Mouse (Mus musculus) left cerebral cortex, postnatal 4 days (tissue): ENCODE measurements around the gene Hist1h4d. TPM values are rescaled to one million over a fixed set of nuclear protein-coding genes. Genes with fewer than 3 reads are reported as not detected.
"Not testable (repeated sequence)": the region's sequence is repeated elsewhere in the genome, so short reads cannot be mapped to it uniquely, and the experiment has no call there.

Source experiments
- DNase-seq: peaks from one replicate; pipeline ENCODE4 v3.0.0-alpha.2; 2022
- intact Hi-C: fragments of 180-260 bp; cut with DNase I; formaldehyde crosslinking; loops from one replicate; pipeline ENCODE4 v1.15.1; 2025
- total RNA-seq, 2 experiments: library from RNA; stranded (reverse); gene quantifications; 2 replicates each; pipeline ENCODE4 v1.2.3; 2021

Hist1h4d gene
- total RNA-seq, 2 experiments from 2014 or later = 177 to 192 TPM

GRCm38 (mm10) chr13:23550761-23551145 is 30.6 kb upstream of the Hist1h4d start:
- intact Hi-C loops = no loop called here

DNA sequence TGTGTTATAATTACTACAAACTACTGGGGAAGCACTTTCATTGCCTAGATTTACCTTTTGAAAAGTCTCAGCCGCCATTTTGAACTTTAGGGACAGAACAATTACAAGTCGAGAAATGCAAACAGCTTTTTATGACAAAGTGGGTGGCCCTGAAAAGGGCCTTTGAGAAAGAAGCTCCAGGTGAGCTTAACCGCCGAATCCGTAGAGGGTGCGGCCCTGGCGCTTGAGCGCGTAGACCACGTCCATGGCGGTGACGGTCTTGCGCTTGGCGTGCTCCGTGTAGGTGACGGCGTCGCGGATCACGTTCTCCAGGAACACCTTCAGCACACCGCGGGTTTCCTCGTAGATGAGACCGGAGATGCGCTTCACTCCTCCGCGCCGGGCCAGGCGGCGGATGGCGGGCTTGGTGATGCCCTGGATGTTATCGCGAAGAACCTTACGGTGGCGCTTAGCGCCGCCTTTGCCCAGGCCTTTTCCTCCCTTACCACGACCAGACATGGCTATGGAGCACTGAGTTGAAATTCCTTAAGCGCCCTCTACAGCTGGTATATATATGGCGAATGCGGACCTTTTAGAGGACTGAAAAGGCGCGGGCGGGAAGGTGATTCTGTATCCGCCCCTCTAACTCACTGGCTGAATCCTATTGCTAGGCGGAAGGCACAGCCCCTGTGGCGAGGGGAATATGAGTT is 30.1 kb upstream of the Hist1h4d start, which contains the start of gene Hist1h4f:
Hist1h4f (minus strand) TSS at position 503 of the 689 bp plus-strand sequence.
- intact Hi-C loops = not testable (repeated sequence)
- DNase-seq = peak; percentile 90

More at GRCm38 (mm10) chr13:23550761-23551145, 30.6 kb upstream of the Hist1h4d start:
- no peak for DNase-seq

DNA sequence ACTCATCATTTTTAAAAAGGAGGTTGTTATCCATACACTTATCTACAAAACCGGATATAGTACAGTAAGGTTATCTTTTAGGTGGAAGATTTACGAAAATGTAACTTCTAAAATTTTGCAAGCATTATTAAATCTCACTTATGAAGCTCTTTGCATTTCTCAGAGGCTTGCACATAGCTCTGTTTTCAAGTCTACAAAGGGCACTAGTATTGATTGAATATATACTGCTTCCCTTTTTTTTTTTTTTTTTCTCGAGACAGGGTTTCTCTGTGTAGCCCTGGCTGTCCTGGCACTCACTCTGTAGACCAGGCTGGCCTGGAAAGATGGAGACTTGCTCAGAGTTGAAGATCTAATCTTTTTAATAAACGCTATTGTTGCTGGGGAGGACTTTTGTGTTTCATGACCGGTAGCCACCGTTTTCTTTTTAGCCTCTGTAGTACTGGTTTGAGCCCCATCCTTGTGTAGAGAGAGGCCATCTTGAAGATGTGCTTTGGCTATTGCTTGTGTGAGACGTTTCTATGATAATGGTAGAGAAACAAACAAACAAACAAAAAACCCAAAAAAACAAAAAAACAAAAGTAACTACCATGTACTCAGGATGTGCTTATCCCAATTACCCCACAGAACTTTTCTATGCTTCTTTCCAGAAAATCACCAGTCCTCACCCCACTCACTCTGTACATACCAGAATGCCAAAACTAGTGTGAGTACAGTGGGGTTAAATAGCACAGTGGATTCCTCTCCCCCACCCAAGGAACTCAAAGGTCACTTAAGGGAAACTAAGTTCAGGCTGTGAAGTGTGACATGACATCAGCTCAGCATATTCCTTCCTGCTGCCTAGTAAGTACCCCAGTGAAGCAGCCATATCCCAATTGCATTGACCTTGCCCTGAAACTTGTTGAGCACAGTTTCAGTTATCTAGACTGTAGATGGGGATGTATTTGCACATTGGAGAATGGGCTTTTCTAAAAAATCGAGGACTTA is 29.2 kb upstream of the Hist1h4d start:
- intact Hi-C loops = no loop called here
- no peak for DNase-seq

- intact Hi-C loops = no loop called here
- no peak for DNase-seq
Measured at GRCm38 (mm10) chr13:23552962-23553361, 28.4 kb upstream of the Hist1h4d start, which contains the start of gene Hist1h1d. Gene Hist1h1d, plus strand, starts transcription at chr13:23553262.

DNA sequence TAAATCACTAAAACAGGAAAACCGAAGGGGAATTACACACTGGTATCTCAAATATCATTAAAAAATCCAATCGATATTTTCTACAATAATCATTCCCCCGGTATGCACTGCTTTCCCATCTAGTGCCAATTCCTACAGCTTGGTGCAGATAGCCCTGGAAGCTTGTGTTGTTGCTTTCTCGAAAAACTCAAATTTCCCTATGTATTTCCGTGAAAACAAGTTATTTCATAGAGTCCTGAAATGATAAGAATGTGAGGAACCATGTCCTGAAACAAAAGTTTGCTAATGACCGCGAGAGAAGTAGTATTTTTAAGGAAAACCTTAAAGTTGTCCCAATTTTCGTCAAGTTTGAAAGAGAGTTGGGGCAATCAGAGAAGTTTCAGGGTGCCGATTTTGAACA is 27.0 kb upstream of the Hist1h4d start:
- no peak for DNase-seq
- intact Hi-C loops = no loop called here

DNA sequence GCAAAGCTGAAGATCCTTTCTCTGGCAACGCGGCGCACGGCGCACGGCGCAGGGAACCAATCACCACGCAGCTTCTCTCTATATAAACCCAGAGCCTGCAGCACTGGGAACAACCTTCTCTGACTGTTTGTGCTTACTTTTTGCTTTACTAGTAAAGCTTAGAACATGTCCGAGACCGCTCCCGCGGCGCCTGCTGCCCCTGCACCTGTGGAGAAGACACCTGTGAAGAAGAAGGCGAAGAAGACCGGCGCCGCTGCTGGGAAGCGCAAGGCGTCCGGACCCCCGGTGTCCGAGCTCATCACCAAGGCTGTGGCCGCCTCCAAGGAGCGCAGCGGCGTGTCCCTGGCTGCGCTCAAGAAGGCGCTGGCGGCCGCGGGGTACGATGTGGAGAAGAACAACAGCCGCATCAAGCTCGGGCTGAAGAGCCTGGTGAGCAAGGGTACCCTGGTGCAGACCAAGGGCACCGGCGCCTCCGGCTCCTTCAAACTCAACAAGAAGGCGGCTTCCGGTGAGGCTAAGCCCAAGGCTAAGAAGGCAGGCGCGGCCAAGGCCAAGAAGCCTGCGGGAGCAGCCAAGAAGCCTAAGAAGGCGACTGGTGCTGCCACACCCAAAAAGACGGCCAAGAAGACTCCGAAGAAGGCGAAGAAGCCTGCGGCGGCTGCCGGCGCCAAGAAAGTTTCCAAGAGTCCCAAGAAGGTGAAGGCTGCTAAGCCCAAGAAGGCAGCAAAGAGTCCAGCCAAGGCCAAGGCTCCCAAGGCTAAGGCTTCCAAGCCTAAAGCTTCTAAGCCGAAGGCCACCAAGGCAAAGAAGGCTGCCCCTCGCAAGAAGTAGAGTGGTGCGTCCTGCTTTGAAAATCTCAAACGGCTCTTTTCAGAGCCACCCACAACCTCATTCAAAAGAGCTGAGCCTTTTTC is 26.2 kb upstream of the Hist1h4d start:
- intact Hi-C loops = no loop called here
- peak; percentile 77 for DNase-seq

GRCm38 (mm10) chr13:23555839-23556416 is 25.5 kb upstream of the Hist1h4d start:
- intact Hi-C loops = no loop called here
- peak; percentile 66 for DNase-seq

- intact Hi-C loops = no loop called here
- DNase-seq = no peak
Measured at GRCm38 (mm10) chr13:23556906-23557305, 24.5 kb upstream of the Hist1h4d start.

DNA sequence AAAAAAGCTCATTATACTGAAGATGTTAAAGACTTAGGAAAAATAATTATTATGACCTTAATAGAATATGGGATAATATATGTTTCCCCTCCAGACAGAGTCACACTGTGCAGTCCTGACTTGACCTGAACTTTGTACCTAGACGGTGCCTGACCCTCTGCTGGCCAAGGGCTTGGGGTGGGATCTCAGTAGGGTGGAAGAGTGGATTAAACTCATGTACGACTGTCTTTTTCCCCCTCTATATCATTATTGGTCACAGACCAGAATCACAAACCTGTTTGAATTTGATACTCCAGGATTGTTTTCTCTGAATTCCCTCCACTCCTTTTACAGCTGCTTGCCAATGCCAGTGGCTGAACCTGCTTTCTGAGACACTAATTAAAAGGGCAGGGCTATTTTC is 20.7 kb upstream of the Hist1h4d start:
- not testable (repeated sequence) for DNase-seq
- intact Hi-C loops = loop anchor here (10.0 kb wide), 1 partner anchor 194 kb away; the partner anchor contains the start of genes Hist1h2ab, Hist1h3b and Hist1h4b

DNA sequence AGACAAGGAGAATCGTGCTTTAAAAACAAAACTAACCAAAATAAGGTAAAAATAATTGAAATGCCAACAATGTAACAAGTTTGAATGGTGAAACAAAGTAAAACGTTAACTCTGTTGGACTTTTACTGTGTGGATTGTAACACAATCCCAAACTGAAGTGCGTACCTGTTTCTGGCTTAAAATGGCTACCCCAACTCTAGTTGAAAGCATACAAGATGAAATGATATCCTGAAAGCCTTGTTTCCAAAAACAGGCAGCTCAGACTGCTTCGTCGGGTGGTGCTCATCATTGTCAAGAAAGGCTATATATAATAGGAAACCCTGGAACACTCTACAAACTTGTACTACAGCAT is 19.9 kb upstream of the Hist1h4d start:
- intact Hi-C loops = loop anchor here (10.0 kb wide), 1 partner anchor 193 kb away; the partner anchor contains the start of genes Hist1h2ab, Hist1h3b and Hist1h4b
- DNase-seq = not testable (repeated sequence)

- DNase-seq = peak; percentile 94
- intact Hi-C loops = loop anchor here (10.0 kb wide), 1 partner anchor 193 kb away; the partner anchor contains the start of genes Hist1h2ab, Hist1h3b and Hist1h4b
Measured at GRCm38 (mm10) chr13:23561883-23562659, 19.3 kb upstream of the Hist1h4d start, which contains the start of gene Hist1h3e. Gene Hist1h3e, minus strand, starts transcription at chr13:23562369.

DNA sequence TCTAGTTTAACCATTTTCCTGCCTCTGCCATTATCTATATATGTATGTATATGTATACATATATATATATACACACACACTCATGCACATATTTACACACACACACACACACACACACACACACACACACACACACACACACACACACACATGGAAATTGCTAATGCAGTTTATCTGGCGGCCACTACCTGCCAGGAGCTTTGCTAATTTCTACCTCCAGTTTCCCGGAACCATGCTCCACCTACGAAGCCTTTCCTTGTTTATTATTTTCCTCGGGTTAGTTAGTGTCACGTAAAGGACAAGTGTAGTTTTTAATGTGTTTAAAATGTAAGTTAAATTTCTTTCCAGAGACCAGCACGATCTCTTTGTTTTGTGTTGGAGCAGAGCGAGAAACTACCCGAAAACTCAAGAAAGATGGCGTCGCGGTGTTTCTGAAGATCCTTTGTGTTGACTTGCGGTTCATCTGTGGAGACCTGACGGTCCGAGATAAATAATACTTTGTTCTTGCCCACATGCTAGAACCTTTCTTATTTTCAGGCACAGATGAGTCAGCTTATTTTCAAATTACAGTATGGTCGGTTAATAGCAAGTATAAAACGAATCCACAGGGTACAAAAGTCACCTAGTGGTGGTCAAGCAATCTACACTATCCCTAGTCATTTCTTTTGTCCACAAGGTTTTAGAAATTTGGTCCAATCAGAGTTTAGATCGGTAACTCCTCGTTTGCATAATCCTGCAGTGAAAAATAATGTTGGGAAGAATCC is 18.5 kb upstream of the Hist1h4d start:
- no peak for DNase-seq
- intact Hi-C loops = loop anchor here (10.0 kb wide), 1 partner anchor 192 kb away; the partner anchor contains the start of genes Hist1h2ab, Hist1h3b and Hist1h4b

DNA sequence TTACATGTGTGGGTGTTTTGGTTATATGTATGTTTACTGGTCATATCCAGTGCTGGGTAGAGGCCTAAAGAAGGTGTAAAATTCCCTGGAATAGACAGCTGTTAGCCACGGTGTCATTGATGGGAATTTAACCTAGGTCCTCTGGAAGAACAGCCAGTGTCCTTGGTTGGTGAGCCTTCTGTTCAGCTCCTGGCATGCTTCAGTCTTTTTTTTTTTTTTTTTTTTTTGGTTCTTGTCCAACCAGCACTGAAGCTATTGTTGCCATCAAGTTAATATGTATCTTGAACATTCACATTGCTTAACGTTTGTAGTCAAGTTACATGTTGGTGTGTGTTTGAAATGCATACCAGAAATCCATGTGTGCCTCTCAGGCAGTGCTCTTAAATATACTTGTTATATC is 16.9 kb upstream of the Hist1h4d start:
- intact Hi-C loops = loop anchor here (10.0 kb wide), 1 partner anchor 190 kb away; the partner anchor contains the start of genes Hist1h2ab, Hist1h3b and Hist1h4b
- DNase-seq = no peak

GRCm38 (mm10) chr13:23570261-23571021 is 11.0 kb upstream of the Hist1h4d start:
- intact Hi-C loops, DNase-seq: not testable (repeated sequence)

GRCm38 (mm10) chr13:23571022-23571503 is 10.3 kb upstream of the Hist1h4d start, which contains the start of the genes Hist1h2ae and Hist1h2bg:
Gene Hist1h2ae, minus strand, starts transcription at chr13:23571220.
Gene Hist1h2bg, plus strand, starts transcription at chr13:23571396.
- intact Hi-C loops = no loop called here
- DNase-seq = peak; percentile 57

DNA sequence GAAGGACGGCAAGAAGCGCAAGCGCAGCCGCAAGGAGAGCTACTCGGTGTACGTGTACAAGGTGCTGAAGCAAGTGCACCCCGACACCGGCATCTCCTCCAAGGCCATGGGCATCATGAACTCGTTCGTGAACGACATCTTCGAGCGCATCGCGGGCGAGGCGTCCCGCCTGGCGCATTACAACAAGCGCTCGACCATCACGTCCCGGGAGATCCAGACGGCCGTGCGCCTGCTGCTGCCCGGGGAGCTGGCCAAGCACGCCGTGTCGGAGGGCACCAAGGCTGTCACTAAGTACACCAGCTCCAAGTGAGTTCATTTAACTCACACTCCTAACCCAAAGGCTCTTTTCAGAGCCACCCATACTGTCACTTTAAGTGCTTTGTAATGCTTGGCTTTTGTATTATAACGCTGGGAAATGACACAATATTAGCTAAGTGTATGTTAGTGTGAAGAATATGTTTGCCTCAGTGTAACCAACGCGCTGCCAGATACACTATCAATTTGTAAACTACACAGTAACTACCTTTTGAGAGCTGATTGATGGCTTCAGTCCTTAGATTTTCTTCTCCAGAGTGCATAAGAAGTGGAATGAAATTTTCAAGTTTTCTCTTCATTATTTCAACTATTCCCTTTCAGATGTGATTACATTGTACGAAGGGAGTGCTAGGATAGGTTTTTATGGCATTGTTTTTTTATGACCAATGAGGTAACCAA is 9.7 kb upstream of the Hist1h4d start:
- DNase-seq, intact Hi-C loops: not testable (repeated sequence)
